Mouse (Mus musculus) ES-Bruce4 (cell line): ENCODE results near the gene Daxx. TPM values are rescaled to one million over a fixed set of nuclear protein-coding genes. Genes with fewer than 3 reads are reported as not detected.
"Not testable (repeated sequence)": the region's sequence is repeated elsewhere in the genome, so short reads cannot be mapped to it uniquely, and the experiment has no call there.

Experiments
- H3K27ac ChIP-seq: 2 replicates; pipeline ENCODE4 v1.5.1; 2012; ENCODE audit warnings: low read length, inconsistent platforms; ENCODE audit not compliant: insufficient read depth
- H3K27me3 ChIP-seq: 2 replicates; pipeline ENCODE4 v1.6.1; 2012; ENCODE audit warnings: mild to moderate bottlenecking, low read length, inconsistent platforms; ENCODE audit not compliant: control insufficient read depth, poor library complexity, insufficient read depth, severe bottlenecking
- H3K36me3 ChIP-seq: 2 replicates; pipeline ENCODE4 v1.6.1; 2012; ENCODE audit warnings: inconsistent platforms, mild to moderate bottlenecking, low read length, moderate library complexity; ENCODE audit not compliant: control insufficient read depth, poor library complexity, insufficient read depth, severe bottlenecking
- H3K4me1 ChIP-seq: one replicate; pipeline ENCODE4 v1.8.1; 2011; ENCODE audit warnings: low read length; ENCODE audit not compliant: control insufficient read depth, insufficient read depth
- H3K4me3 ChIP-seq: 2 replicates; pipeline ENCODE4 v1.5.1; 2011; ENCODE audit warnings: low read depth, mild to moderate bottlenecking, low read length
- H3K9ac ChIP-seq: 2 replicates; pipeline ENCODE4 v1.6.1; 2012; ENCODE audit warnings: low read depth, mild to moderate bottlenecking, inconsistent platforms; ENCODE audit not compliant: poor library complexity, severe bottlenecking
- H3K9me3 ChIP-seq: replicated peaks from 2 replicates; pipeline ENCODE4 v1.6.1; 2012; ENCODE audit warnings: mild to moderate bottlenecking, low read length, inconsistent platforms; ENCODE audit not compliant: control insufficient read depth, poor library complexity, insufficient read depth, severe bottlenecking
- CTCF ChIP-seq: IDR thresholded peaks from one replicate; pipeline ENCODE4 v1.8.1; 2011; ENCODE audit warnings: low read depth, low read length
- EP300 ChIP-seq: IDR thresholded peaks from 2 replicates; pipeline ENCODE4 v1.6.1; 2011; ENCODE audit warnings: low read depth, low read length; ENCODE audit not compliant: insufficient read depth
- POLR2A ChIP-seq: IDR thresholded peaks from one replicate; pipeline ENCODE4 v1.8.1; 2011; ENCODE audit warnings: low read length; ENCODE audit not compliant: insufficient read depth
- polyA plus RNA-seq: library from polyadenylated mRNA; stranded (reverse); fragments of >200 nt; gene quantifications from 2 replicates; pipeline ENCODE4 v1.2.4, GENCODE M21; 2011; ENCODE audit warnings: low read depth; ENCODE audit not compliant: missing spikeins, insufficient read depth, insufficient read length

The Daxx gene
- 40.2 and 42.3 TPM in 2 replicates for polyA plus RNA-seq

GRCm38 (mm10) chr17:33909077-33909868 is at the start of gene Daxx:
Gene Daxx (plus strand): TSS chr17:33909414.
- H3K36me3 ChIP-seq = peaks cover 29% of the 10 kb centered on the region
- peak within 1 kb of the TSS; percentile 98 for H3K4me3 ChIP-seq
- H3K27ac ChIP-seq = peak within 1 kb of the TSS; percentile 88
- H3K4me1 ChIP-seq = peaks cover 3% of the 10 kb centered on the region
- no peak for TF ChIP-seq EP300
- TF ChIP-seq POLR2A = peak; percentile 86
- peak within 1 kb of the TSS; percentile 89 for H3K9ac ChIP-seq
- H3K27me3 ChIP-seq = no peaks in the 10 kb centered on the region
- H3K9me3 ChIP-seq = no peaks in the 10 kb centered on the region

DNA sequence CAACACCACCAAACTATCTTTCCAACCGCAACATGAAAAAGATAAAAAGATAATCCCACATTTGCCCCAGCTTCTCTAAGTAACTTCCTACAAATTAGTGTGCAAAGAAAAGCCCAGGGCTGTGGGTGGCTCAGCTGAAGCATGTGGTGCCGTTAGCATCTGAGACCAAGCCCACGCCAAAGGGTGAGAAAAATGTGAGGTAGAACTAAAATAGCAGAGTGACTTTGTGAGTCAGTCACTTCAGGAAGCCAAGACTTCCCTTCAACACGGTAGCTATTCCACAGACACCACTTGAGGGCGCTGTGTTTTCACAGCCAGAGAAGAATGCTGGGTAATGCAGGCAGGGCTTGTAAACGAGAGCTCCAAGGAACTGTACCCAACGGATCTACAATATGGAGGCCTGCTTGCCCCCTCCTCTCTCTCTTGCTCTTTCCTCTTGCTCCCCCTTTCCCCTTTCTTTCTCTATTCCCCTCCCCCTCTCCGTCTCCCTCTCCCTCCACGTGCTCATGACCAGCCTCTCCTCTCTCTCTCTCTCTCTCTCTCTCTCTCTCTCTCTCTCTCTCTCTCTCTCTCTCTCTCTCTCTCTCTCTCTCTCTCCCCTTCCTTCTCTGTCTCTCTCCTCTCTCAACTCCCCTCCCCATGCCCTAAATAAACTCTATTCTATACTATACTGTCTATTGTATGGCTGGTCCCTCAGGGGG is 43.7 kb upstream of the Daxx start:
- peak overlapping the region; percentile 8; the same call in 1 of the 2 replicates for H3K27ac ChIP-seq
- H3K9me3 ChIP-seq = no peaks in the 10 kb centered on the region
- TF ChIP-seq POLR2A (no peak), CTCF (peak; percentile 76)
- no peaks in the 10 kb centered on the region for H3K27me3 ChIP-seq
- H3K4me1 ChIP-seq = peaks cover 3% of the 10 kb centered on the region
- H3K4me3 ChIP-seq = peak overlapping the region; percentile 48
- no peaks in the 10 kb centered on the region for H3K36me3 ChIP-seq
- H3K9ac ChIP-seq = peak overlapping the region; percentile 44; the same call in 1 of the 2 replicates

DNA sequence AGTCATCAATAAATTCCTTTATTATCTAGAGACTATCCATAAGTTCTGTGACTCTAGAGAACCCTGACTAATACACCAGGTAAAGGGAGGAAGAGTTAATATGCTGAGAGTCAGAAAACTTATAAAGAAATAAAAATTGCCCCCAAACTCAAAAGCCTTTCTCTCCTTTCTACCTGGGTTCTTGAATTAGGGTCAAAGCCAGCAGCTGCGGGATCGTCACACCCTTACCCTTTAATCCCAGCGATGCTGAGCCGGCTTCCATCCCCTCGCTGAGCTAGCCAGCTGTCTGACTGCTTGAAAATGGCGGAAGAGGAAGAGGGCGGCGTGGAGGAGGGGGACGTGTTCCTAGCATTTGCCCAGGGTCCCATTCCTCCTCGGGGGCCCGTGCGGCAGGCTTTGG is 35.7 kb upstream of the Daxx start, which contains the start of gene Gm7029:
Gene Gm7029, plus strand, starts transcription at position 301 of the 400 bp plus-strand sequence.
- not testable (repeated sequence) for H3K27me3 ChIP-seq, H3K9ac ChIP-seq, H3K4me3 ChIP-seq, H3K9me3 ChIP-seq, H3K27ac ChIP-seq, H3K4me1 ChIP-seq
- peaks cover 13% of the 10 kb centered on the region for H3K36me3 ChIP-seq

DNA sequence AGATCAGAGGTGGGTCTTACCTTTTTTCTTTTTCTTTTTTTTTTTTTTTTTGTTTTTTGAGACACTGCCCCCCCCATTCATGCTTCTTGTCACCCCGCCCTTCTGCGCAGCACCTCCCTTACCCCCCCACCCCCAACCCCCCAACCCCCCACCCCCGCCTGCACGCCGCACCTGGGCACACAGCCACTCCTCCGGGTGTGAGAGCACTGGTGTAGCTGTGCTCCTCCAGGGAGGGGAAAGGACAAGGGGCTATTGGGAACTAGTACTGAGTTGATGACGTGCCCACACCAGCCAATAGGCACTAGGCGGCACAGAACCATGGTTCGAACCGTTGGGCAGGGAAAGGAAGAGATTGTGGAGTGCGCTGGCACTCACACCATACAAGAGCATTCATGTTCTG is 34.8 kb upstream of the Daxx start:
- TF ChIP-seq CTCF (no peak), POLR2A (no peak), EP300 (no peak)
- H3K9ac ChIP-seq = no peak overlapping the region
- H3K4me1 ChIP-seq = no peaks in the 10 kb centered on the region
- H3K9me3 ChIP-seq = no peaks in the 10 kb centered on the region
- H3K36me3 ChIP-seq = peaks cover 16% of the 10 kb centered on the region
- H3K4me3 ChIP-seq = no peak overlapping the region
- H3K27ac ChIP-seq = no peak overlapping the region
- no peaks in the 10 kb centered on the region for H3K27me3 ChIP-seq

- TF ChIP-seq CTCF = peak; percentile 45
- not testable (repeated sequence) for H3K9ac ChIP-seq, H3K4me3 ChIP-seq, H3K27ac ChIP-seq, H3K4me1 ChIP-seq, H3K9me3 ChIP-seq, H3K27me3 ChIP-seq
- peaks cover 27% of the 10 kb centered on the region for H3K36me3 ChIP-seq
Measured at GRCm38 (mm10) chr17:33875797-33876196, 33.4 kb upstream of the Daxx start.

GRCm38 (mm10) chr17:33884320-33884719 is 24.9 kb upstream of the Daxx start:
- not testable (repeated sequence) for H3K27ac ChIP-seq, H3K4me1 ChIP-seq, H3K9ac ChIP-seq, H3K4me3 ChIP-seq, H3K27me3 ChIP-seq, H3K9me3 ChIP-seq
- H3K36me3 ChIP-seq = peaks cover 45% of the 10 kb centered on the region

DNA sequence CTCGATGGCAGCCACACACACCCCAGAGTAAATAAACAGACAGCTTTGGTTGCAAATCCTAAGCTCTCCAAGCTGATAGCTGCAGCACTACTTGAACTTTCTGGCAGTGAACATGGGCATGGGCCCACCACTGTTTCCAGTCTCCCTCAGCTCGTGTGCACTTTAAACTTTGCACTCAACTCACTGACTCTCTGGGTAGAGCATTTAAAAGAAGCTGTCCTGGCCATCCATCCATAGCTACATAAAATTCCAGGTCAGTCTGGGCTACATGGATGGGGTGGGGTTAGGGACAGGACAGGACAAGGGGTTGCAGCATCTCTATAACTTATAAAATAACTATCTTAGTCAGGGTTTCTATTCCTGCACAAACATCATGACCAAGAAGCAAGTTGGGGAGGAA is 21.4 kb upstream of the Daxx start:
- peaks cover 27% of the 10 kb centered on the region for H3K36me3 ChIP-seq
- H3K4me1 ChIP-seq, H3K4me3 ChIP-seq, H3K9ac ChIP-seq, H3K9me3 ChIP-seq, H3K27ac ChIP-seq, H3K27me3 ChIP-seq: not testable (repeated sequence)

GRCm38 (mm10) chr17:33888230-33888629 is 21.0 kb upstream of the Daxx start:
- H3K9me3 ChIP-seq, H3K9ac ChIP-seq, H3K27me3 ChIP-seq, H3K4me3 ChIP-seq, H3K4me1 ChIP-seq, H3K27ac ChIP-seq: not testable (repeated sequence)
- H3K36me3 ChIP-seq = peaks cover 27% of the 10 kb centered on the region
